Mouse (Mus musculus) kidney, embryonic 14.5 days (tissue): ENCODE results near the gene Gbx1. TPM values are rescaled to one million over a fixed set of nuclear protein-coding genes. Genes with fewer than 3 reads are reported as not detected.

Experiments used
- ATAC-seq: fragments of 200-750 bp; cut with Nextera tagmentation; 2 replicates; pipeline ENCODE4 v1.8.0; 2017; ENCODE audit warnings: moderate number of reproducible peaks, mild to moderate bottlenecking, moderate TSS enrichment, moderate library complexity; ENCODE audit not compliant: low FRiP score, low TSS enrichment
- H3K27ac ChIP-seq: fragments of 300-500 bp; sonication (generic); 2 replicates; pipeline ENCODE4 v1.5.1; 2014; ENCODE audit warnings: low read depth, mild to moderate bottlenecking, low read length, moderate library complexity, mixed read lengths
- H3K27me3 ChIP-seq: fragments of 300-500 bp; sonication (generic); 2 replicates; pipeline ENCODE4 v1.6.1; 2014; ENCODE audit warnings: mild to moderate bottlenecking, low read length; ENCODE audit not compliant: control insufficient read depth, insufficient read depth
- H3K36me3 ChIP-seq: fragments of 300-500 bp; sonication (generic); 2 replicates; pipeline ENCODE4 v1.6.1; 2014; ENCODE audit warnings: low read length, mixed read lengths; ENCODE audit not compliant: control insufficient read depth, insufficient read depth
- H3K4me1 ChIP-seq: fragments of 300-500 bp; sonication (generic); 2 replicates; pipeline ENCODE4 v1.6.1; 2014; ENCODE audit warnings: low read length, mixed read lengths; ENCODE audit not compliant: control insufficient read depth, insufficient read depth
- H3K4me2 ChIP-seq: fragments of 300-500 bp; sonication (generic); replicated peaks from 2 replicates; pipeline ENCODE4 v1.6.1; 2014; ENCODE audit warnings: low read depth, mild to moderate bottlenecking, low read length
- H3K4me3 ChIP-seq: fragments of 300-500 bp; sonication (generic); 2 replicates; pipeline ENCODE4 v1.5.1; 2014; ENCODE audit warnings: mild to moderate bottlenecking, low read length
- H3K9ac ChIP-seq: fragments of 300-500 bp; sonication (generic); 2 replicates; pipeline ENCODE4 v1.6.1; 2014; ENCODE audit warnings: low read depth, mild to moderate bottlenecking, low read length, moderate library complexity
- H3K9me3 ChIP-seq: fragments of 300-500 bp; sonication (generic); 2 replicates; pipeline ENCODE4 v1.6.1; 2016; ENCODE audit warnings: low read length; ENCODE audit not compliant: control insufficient read depth
- WGBS: fragments of 180-500 bp; shearing (Covaris S2); extraction: QIAGEN DNeasy Blood & Tissue Kit; methylation state at CpG from one replicate; pipeline ENCODE4 v1.1.7; 2014; 5-methylcytosine and 5-hydroxymethylcytosine counted together
- polyA plus RNA-seq: library from polyadenylated mRNA; unstranded; fragments of >200 nt; fragmentation: Nextera tagmentation; extraction: Ambion mirVana; gene quantifications from 2 replicates; pipeline ENCODE4 v1.2.1, GENCODE M21; 2014

Gene Gbx1
- polyA plus RNA-seq, 1 experiment from 2014 or later: 0.05 TPM

DNA sequence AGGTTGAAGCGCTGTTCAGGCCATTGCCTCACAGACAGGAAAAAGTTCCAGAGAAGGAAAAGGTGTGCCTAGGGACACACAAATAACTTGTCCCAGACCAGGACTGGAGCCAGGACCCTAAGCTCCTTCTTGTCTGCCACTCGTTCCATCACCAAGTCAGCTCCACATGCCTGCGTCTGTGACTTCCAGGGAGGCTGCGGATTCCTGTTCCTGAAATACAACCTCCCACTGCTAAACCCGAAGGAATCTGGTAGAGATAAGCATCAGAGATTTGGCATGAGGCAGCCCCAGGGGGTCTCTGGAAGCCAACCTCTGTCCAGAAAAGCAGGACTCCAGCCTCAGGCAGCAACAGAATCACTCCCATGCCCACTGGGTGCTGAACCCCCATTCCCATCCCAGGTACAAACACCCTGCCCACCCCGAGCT lies 14.2 kb upstream of the Gbx1 start:
- Histone ChIP-seq H3K4me1 (peaks cover 11% of the 10 kb centered on the region), H3K27me3 (no peaks in the 10 kb centered on the region), H3K9me3 (no peaks in the 10 kb centered on the region), H3K27ac (no peak overlapping the region), H3K9ac (no peak overlapping the region), H3K4me3 (peak overlapping the region; percentile 23; the same call in 1 of the 2 replicates), H3K36me3 (no peaks in the 10 kb centered on the region), H3K4me2 (peak overlapping the region; percentile 38)
- 9% methylated on average over 6 of the region's 6 CpGs for WGBS
- ATAC-seq: no peak; the same call in 1 of the 2 replicates

GRCm38 (mm10) chr5:24540387-24541143 lies 13.6 kb upstream of the Gbx1 start, which contains the start of gene Asb10:
TSS of gene Asb10 (minus strand) at chr5:24540978.
- H3K27ac ChIP-seq: no peak within 1 kb of the TSS

GRCm38 (mm10) chr5:24539571-24540296 lies 12.7 kb upstream of the Gbx1 start:
- Histone ChIP-seq H3K27me3 (0 out of 2 replicates have a peak, but pooled peaks cover 3% of the 10 kb centered on the region), H3K9ac (no peak overlapping the region), H3K4me3 (no peak overlapping the region), H3K27ac (no peak overlapping the region), H3K4me2 (no peak overlapping the region), H3K9me3 (no peaks in the 10 kb centered on the region), H3K36me3 (no peaks in the 10 kb centered on the region), H3K4me1 (peaks cover 11% of the 10 kb centered on the region)
- no peak for ATAC-seq
- WGBS: 72% methylated on average over 22 of the region's 22 CpGs

More at GRCm38 (mm10) chr5:24540387-24541143, 13.6 kb upstream of the Gbx1 start, which contains the start of gene Asb10:
- Histone ChIP-seq H3K4me2 (peak within 1 kb of the TSS; percentile 38), H3K9me3 (no peaks in the 10 kb centered on the region), H3K4me3 (peak within 1 kb of the TSS; percentile 23), H3K4me1 (peaks cover 11% of the 10 kb centered on the region), H3K36me3 (no peaks in the 10 kb centered on the region), H3K9ac (no peak within 1 kb of the TSS), H3K27me3 (no peaks in the 10 kb centered on the region)
- peak; percentile 74 for ATAC-seq
- 21% methylated on average over 14 of the region's 14 CpGs for WGBS

DNA sequence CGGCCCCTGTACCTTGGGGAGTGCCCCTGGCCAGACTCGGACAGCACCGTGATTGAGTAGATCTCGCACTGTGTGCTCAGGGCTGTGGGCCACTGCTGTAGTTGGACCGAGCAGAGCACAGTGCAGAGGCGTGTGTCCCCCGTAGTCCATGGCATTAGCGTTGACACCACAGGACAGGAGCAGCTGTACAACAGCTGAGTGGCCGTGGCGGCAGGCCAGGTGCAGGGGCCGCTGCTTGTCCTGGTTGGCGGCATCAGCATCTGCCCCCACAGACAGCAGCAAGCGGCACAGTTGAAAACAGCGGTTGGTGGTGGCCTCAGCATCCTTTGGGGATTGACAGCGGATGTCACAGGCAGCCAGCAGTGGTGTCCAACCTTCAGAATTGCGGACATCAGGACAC lies 10.6 kb upstream of the Gbx1 start:
- no peaks in the 10 kb centered on the region for H3K36me3 ChIP-seq
- H3K27ac ChIP-seq: no peak overlapping the region
- no peak overlapping the region for H3K4me3 ChIP-seq
- no peak overlapping the region for H3K9ac ChIP-seq
- H3K9me3 ChIP-seq: no peaks in the 10 kb centered on the region
- ATAC-seq: no peak
- H3K4me1 ChIP-seq: peaks cover 11% of the 10 kb centered on the region
- H3K4me2 ChIP-seq: no peak overlapping the region
- 0 out of 2 replicates have a peak, but pooled peaks cover 6% of the 10 kb centered on the region for H3K27me3 ChIP-seq
- 67% methylated on average over 16 of the region's 16 CpGs for WGBS

DNA sequence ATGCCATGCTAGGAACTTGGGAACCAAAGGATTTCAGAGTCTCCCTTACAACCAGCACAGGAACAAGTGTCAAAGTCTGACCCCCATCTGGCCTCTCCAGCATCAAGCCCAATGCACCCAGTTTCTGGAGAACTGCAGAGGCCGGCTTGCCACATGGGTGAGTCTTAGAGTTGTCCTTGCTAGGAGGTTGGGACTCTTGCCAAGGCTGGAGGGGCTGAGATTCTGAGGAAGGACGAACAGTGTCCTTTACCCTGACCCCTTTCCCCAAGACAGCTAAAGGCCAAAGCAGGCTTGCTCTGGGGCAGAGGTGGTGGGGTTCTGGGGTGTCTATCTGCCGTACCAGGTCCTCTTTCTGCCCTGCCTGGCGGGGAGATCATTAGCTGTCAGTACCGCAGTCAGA lies 9.5 kb upstream of the Gbx1 start:
- no peak overlapping the region for H3K4me3 ChIP-seq
- no peak overlapping the region for H3K4me2 ChIP-seq
- ATAC-seq: no peak
- peaks cover 11% of the 10 kb centered on the region for H3K4me1 ChIP-seq
- 79% methylated on average over 5 of the region's 5 CpGs for WGBS
- H3K27ac ChIP-seq: no peak overlapping the region
- H3K27me3 ChIP-seq: peaks cover 11% of the 10 kb centered on the region; the same call in 1 of the 2 replicates
- no peak overlapping the region for H3K9ac ChIP-seq
- no peaks in the 10 kb centered on the region for H3K36me3 ChIP-seq
- no peaks in the 10 kb centered on the region for H3K9me3 ChIP-seq

DNA sequence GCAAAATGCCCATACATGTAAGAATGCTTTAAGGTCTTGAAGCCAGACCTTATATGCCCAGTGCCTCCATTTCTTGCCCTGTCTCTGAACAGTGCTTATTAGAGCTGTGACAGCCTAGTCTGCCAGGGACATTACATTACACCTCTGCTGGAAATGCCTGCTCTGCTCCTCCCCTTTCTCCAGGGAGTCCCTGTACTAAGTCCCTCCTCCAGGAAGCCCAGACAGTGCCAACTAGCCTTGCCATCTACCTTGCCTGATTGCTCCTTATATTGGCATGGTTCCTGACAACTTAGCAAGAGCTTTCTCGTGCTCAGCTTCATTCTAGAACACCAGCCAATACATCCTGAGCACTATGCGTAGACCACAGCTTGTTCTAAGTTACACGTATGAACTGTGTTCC lies 8.7 kb upstream of the Gbx1 start:
- H3K4me2 ChIP-seq: no peak overlapping the region
- WGBS: 90% methylated on average over 3 of the region's 3 CpGs
- peaks cover 17% of the 10 kb centered on the region; the same call in 1 of the 2 replicates for H3K27me3 ChIP-seq
- no peaks in the 10 kb centered on the region for H3K36me3 ChIP-seq
- H3K4me3 ChIP-seq: no peak overlapping the region
- no peak overlapping the region for H3K9ac ChIP-seq
- no peak overlapping the region for H3K27ac ChIP-seq
- H3K9me3 ChIP-seq: no peaks in the 10 kb centered on the region
- no peak for ATAC-seq
- peaks cover 3% of the 10 kb centered on the region for H3K4me1 ChIP-seq

- H3K27ac ChIP-seq: no peak overlapping the region
- no peak overlapping the region for H3K4me3 ChIP-seq
- H3K36me3 ChIP-seq: no peaks in the 10 kb centered on the region
- H3K4me2 ChIP-seq: no peak overlapping the region
- no peaks in the 10 kb centered on the region for H3K9me3 ChIP-seq
- H3K9ac ChIP-seq: no peak overlapping the region
- peaks cover 27% of the 10 kb centered on the region for H3K27me3 ChIP-seq
- ATAC-seq: no peak
- 52% methylated on average over 5 of the region's 5 CpGs for whole genome bisulfite sequencing
- H3K4me1 ChIP-seq: no peaks in the 10 kb centered on the region
Measured at GRCm38 (mm10) chr5:24534292-24534691, 7.3 kb upstream of the Gbx1 start.

DNA sequence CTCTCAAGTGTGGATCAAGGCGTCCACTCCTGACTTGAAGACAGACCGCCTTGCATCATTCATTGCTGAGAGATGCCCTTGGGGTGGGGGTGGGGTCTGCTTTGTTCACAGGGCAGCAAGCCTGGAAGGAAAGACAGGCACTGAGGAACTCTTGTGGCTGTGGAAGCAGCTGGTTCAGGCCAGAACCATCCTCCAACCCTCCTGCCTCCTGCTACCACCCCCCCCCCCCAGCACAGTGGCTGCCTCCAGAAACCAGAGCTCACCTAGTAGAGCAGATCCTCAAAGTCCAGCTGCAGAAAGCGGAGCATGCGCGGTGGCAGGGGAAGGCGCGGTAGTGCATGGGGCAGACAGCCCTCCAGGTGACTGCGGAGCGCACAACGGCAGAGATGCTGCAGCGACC lies 6.4 kb upstream of the Gbx1 start:
- H3K9me3 ChIP-seq: no peaks in the 10 kb centered on the region
- no peaks in the 10 kb centered on the region for H3K36me3 ChIP-seq
- H3K27me3 ChIP-seq: peaks cover 36% of the 10 kb centered on the region
- no peak overlapping the region for H3K4me3 ChIP-seq
- H3K9ac ChIP-seq: no peak overlapping the region
- H3K4me2 ChIP-seq: no peak overlapping the region
- WGBS: 47% methylated on average over 11 of the region's 11 CpGs
- ATAC-seq: no peak
- H3K27ac ChIP-seq: no peak overlapping the region
- no peaks in the 10 kb centered on the region for H3K4me1 ChIP-seq
